Mouse (Mus musculus): ENCODE data around the gene Pnmt.

GRCm38 (mm10) chr11:98352272-98352990, 33.8 kb upstream of the Pnmt start:
- TF ChIP-seq TBP (IDR thresholded peaks at IDR 0.05; ENCODE audit: low read depth, low read length): no peak
- TF ChIP-seq MAX (IDR thresholded peaks at IDR 0.05; ENCODE audit: low read length): no peak
- no peak for TF ChIP-seq USF2 (IDR thresholded peaks at IDR 0.05; ENCODE audit: borderline replicate concordance in 1 of 2, insufficient read depth in 1 of 2, low read depth in 1 of 2, low read length in 2 of 2)
- no peak for TF ChIP-seq CTCF (IDR thresholded peaks at IDR 0.05 in 2 of 3, conservative IDR thresholded peaks at IDR 0.05 in 1 of 3; ENCODE audit: control insufficient read depth in 1 of 3, insufficient read depth in 1 of 3, low read depth in 2 of 3, low read length in 3 of 3, poor library complexity in 1 of 3, severe bottlenecking in 1 of 3)
- no peak for TF ChIP-seq POLR2A (IDR thresholded peaks at IDR 0.05; ENCODE audit: control insufficient read depth in 1 of 2, insufficient read depth in 1 of 2, low read depth in 1 of 2, low read length in 2 of 2, poor library complexity in 1 of 2)
- no peak for TF ChIP-seq SMC3 (IDR thresholded peaks at IDR 0.05; ENCODE audit: low read depth, low read length)
- TF ChIP-seq EP300 (IDR thresholded peaks at IDR 0.05; ENCODE audit: low read depth in 1 of 2, low read length in 2 of 2): no peak
- no peak for TF ChIP-seq CHD2 (IDR thresholded peaks at IDR 0.05; ENCODE audit: low read length)
- TF ChIP-seq POLR2AphosphoS2 (IDR thresholded peaks at IDR 0.05; ENCODE audit: low read length): no peak
- no peak for TF ChIP-seq GABPA (IDR thresholded peaks at IDR 0.05; ENCODE audit: low read depth, low read length)
- TF ChIP-seq POLR2AphosphoS5 (IDR thresholded peaks at IDR 0.05; ENCODE audit: borderline replicate concordance, low read depth, low read length): no peak
- no peak for TF ChIP-seq TAL1 (IDR thresholded peaks at IDR 0.05; ENCODE audit: low read length)

Data from MEL (cell line).